Mouse (Mus musculus) lung, embryonic 14.5 days (tissue): Measurements from ENCODE around the gene Krt13. TPM values are rescaled to one million over a fixed set of nuclear protein-coding genes. Genes with fewer than 3 reads are reported as not detected.

Experiments
- ATAC-seq: fragments of 200-750 bp; cut with Nextera tagmentation; 2 replicates; pipeline ENCODE4 v1.8.0; 2017; ENCODE audit warnings: mild to moderate bottlenecking, moderate TSS enrichment, moderate library complexity; ENCODE audit not compliant: insufficient read depth
- DNase-seq: peaks from one replicate; pipeline ENCODE4 v3.0.0-alpha.2; 2015
- H3K27ac ChIP-seq: fragments of 300-500 bp; sonication (generic); 2 replicates; pipeline ENCODE4 v1.5.1; 2014; ENCODE audit warnings: low read depth, mild to moderate bottlenecking, moderate library complexity
- H3K27me3 ChIP-seq: fragments of 300-500 bp; sonication (generic); 2 replicates; pipeline ENCODE4 v1.6.1; 2014; ENCODE audit warnings: low read length, control low read depth; ENCODE audit not compliant: insufficient read depth
- H3K36me3 ChIP-seq: fragments of 300-500 bp; sonication (generic); 2 replicates; pipeline ENCODE4 v1.6.1; 2014; ENCODE audit warnings: control low read depth; ENCODE audit not compliant: insufficient read depth
- H3K4me1 ChIP-seq: fragments of 300-500 bp; sonication (generic); 2 replicates; pipeline ENCODE4 v1.6.1; 2014; ENCODE audit warnings: antibody characterized with exemption, control low read depth; ENCODE audit not compliant: insufficient read depth
- H3K4me2 ChIP-seq: fragments of 300-500 bp; sonication (generic); 2 replicates; pipeline ENCODE4 v1.6.1; 2014; ENCODE audit warnings: mild to moderate bottlenecking
- H3K4me3 ChIP-seq: fragments of 300-500 bp; sonication (generic); 2 replicates; pipeline ENCODE4 v1.5.1; 2014; ENCODE audit warnings: low read depth, low read length
- H3K9ac ChIP-seq: fragments of 300-500 bp; sonication (generic); 2 replicates; pipeline ENCODE4 v1.6.1; 2014
- H3K9me3 ChIP-seq: fragments of 300-500 bp; sonication (generic); 2 replicates; pipeline ENCODE4 v1.6.1; 2016; ENCODE audit warnings: low read depth, low read length, control low read depth
- CTCF ChIP-seq: IDR thresholded peaks from 2 replicates; pipeline ENCODE4 v1.5.1; 2016; ENCODE audit warnings: antibody characterized with exemption, low read depth
- WGBS: fragments of 180-500 bp; shearing (Covaris S2); extraction: QIAGEN DNeasy Blood & Tissue Kit; methylation state at CpG from one replicate; pipeline ENCODE4 v1.1.7; 2014; 5-methylcytosine and 5-hydroxymethylcytosine counted together
- polyA plus RNA-seq: library from polyadenylated mRNA; unstranded; fragments of >200 nt; fragmentation: Nextera tagmentation; extraction: Ambion mirVana; gene quantifications from 2 replicates; pipeline ENCODE4 v1.2.1, GENCODE M21; 2014

The Krt13 gene
- polyA plus RNA-seq, 1 experiment from 2014 or later, result not detected

- H3K27ac ChIP-seq, result peak overlapping the region; percentile 24; the same call in 1 of the 2 replicates
- 0 out of 2 replicates have a peak, but pooled peaks have one; percentile 21 for ATAC-seq
- 52% methylated on average over 8 of the region's 8 CpGs for WGBS
Observed at GRCm38 (mm10) chr11:100155497-100156255, 34.3 kb upstream of the Krt13 start.

GRCm38 (mm10) chr11:100148615-100149330 is 27.4 kb upstream of the Krt13 start, which contains the start of gene Krt19:
Gene Krt19 (minus strand): TSS chr11:100148665.
- H3K36me3 ChIP-seq, result no peaks in the 10 kb centered on the region

More at GRCm38 (mm10) chr11:100155497-100156255, 34.3 kb upstream of the Krt13 start:
- TF ChIP-seq CTCF, result no peak
- DNase-seq, result no peak
- Histone ChIP-seq H3K36me3 (no peaks in the 10 kb centered on the region), H3K4me3 (no peak overlapping the region), H3K9me3 (no peaks in the 10 kb centered on the region), H3K27me3 (no peaks in the 10 kb centered on the region), H3K4me1 (no peaks in the 10 kb centered on the region), H3K4me2 (no peak overlapping the region), H3K9ac (no peak overlapping the region)

GRCm38 (mm10) chr11:100147566-100148353 is 26.4 kb upstream of the Krt13 start:
- no peak overlapping the region for H3K4me3 ChIP-seq
- WGBS, result 53% methylated on average over 5 of the region's 5 CpGs
- no peak overlapping the region for H3K9ac ChIP-seq
- H3K36me3 ChIP-seq, result no peaks in the 10 kb centered on the region
- no peak overlapping the region for H3K27ac ChIP-seq
- ATAC-seq (no peak), DNase-seq (no peak)
- TF ChIP-seq CTCF, result no peak
- no peaks in the 10 kb centered on the region for H3K4me1 ChIP-seq
- H3K27me3 ChIP-seq, result peaks cover 21% of the 10 kb centered on the region
- H3K9me3 ChIP-seq, result no peaks in the 10 kb centered on the region
- no peak overlapping the region for H3K4me2 ChIP-seq

More at GRCm38 (mm10) chr11:100148615-100149330, 27.4 kb upstream of the Krt13 start, which contains the start of gene Krt19:
- Histone ChIP-seq H3K27me3 (peaks cover 21% of the 10 kb centered on the region), H3K4me1 (no peaks in the 10 kb centered on the region), H3K27ac (no peak within 1 kb of the TSS), H3K9me3 (no peaks in the 10 kb centered on the region), H3K9ac (no peak within 1 kb of the TSS), H3K4me3 (no peak within 1 kb of the TSS), H3K4me2 (no peak within 1 kb of the TSS)
- WGBS, result 45% methylated on average over 9 of the region's 9 CpGs
- ATAC-seq (no peak), DNase-seq (no peak)
- TF ChIP-seq CTCF, result no peak

GRCm38 (mm10) chr11:100145858-100146560 is 24.6 kb upstream of the Krt13 start:
- no peak for TF ChIP-seq CTCF
- peak overlapping the region; percentile 84 for H3K27ac ChIP-seq
- H3K4me3 ChIP-seq, result peak overlapping the region; percentile 38
- no peaks in the 10 kb centered on the region for H3K9me3 ChIP-seq
- ATAC-seq (peak; percentile 93), DNase-seq (peak; percentile 70)
- H3K9ac ChIP-seq, result peak overlapping the region; percentile 36; the same call in 1 of the 2 replicates
- H3K36me3 ChIP-seq, result no peaks in the 10 kb centered on the region
- WGBS, result 3% methylated on average over 13 of the region's 13 CpGs
- H3K27me3 ChIP-seq, result peaks cover 21% of the 10 kb centered on the region
- H3K4me1 ChIP-seq, result no peaks in the 10 kb centered on the region
- peak overlapping the region; percentile 60 for H3K4me2 ChIP-seq

- H3K27ac ChIP-seq, result peak overlapping the region; percentile 84
- peak overlapping the region; percentile 36 for H3K9ac ChIP-seq
Observed at GRCm38 (mm10) chr11:100145104-100145503, 23.7 kb upstream of the Krt13 start.

GRCm38 (mm10) chr11:100140966-100141365 is 19.6 kb upstream of the Krt13 start:
- Histone ChIP-seq H3K4me2 (no peak overlapping the region), H3K9me3 (no peaks in the 10 kb centered on the region), H3K4me1 (peaks cover 10% of the 10 kb centered on the region; the same call in 1 of the 2 replicates), H3K27ac (no peak overlapping the region), H3K9ac (no peak overlapping the region), H3K27me3 (peaks cover 18% of the 10 kb centered on the region), H3K36me3 (no peaks in the 10 kb centered on the region), H3K4me3 (no peak overlapping the region)
- DNase-seq, result no peak
- TF ChIP-seq CTCF, result no peak
- ATAC-seq, result no peak
- 68% methylated on average over 21 of the region's 21 CpGs for WGBS

More at GRCm38 (mm10) chr11:100145104-100145503, 23.7 kb upstream of the Krt13 start:
- Histone ChIP-seq H3K4me3 (peak overlapping the region; percentile 38), H3K4me1 (no peaks in the 10 kb centered on the region), H3K9me3 (no peaks in the 10 kb centered on the region), H3K27me3 (peaks cover 21% of the 10 kb centered on the region), H3K4me2 (peak overlapping the region; percentile 60), H3K36me3 (no peaks in the 10 kb centered on the region)
- ATAC-seq (0 out of 2 replicates have a peak, but pooled peaks have one; percentile 29), DNase-seq (peak; percentile 34)
- under 1% methylated on average over 20 of the region's 20 CpGs for WGBS
- TF ChIP-seq CTCF, result no peak
